Mouse (Mus musculus) MEL (cell line): ENCODE data around the gene Tollip. TPM values are rescaled to one million over a fixed set of nuclear protein-coding genes. Genes with fewer than 3 reads are reported as not detected.

Source experiments
- DNase-seq: peaks from one replicate; pipeline ENCODE4 v3.0.0; 2011; ENCODE audit warnings: low read depth, low spot score
- H3K27ac ChIP-seq: 2 replicates; pipeline ENCODE4 v1.5.1; 2012; ENCODE audit warnings: low read depth, mild to moderate bottlenecking, control low read depth, low read length, moderate library complexity; ENCODE audit not compliant: control insufficient read depth
- H3K27me3 ChIP-seq, 2 experiments: fragments of 150-350 bp in 1 of 2; sonication (generic) in 1 of 2; 2 replicates each; pipeline ENCODE4 v1.6.1; 2012; ENCODE audit warnings: low read length in 2 of 2, mild to moderate bottlenecking in 2 of 2, improper control_type of control experiment in 1 of 2, moderate library complexity in 1 of 2; ENCODE audit not compliant: insufficient read depth in 2 of 2, control insufficient read depth in 1 of 2
- H3K36me3 ChIP-seq, 2 experiments: 2 replicates each; pipeline ENCODE4 v1.6.1; 2012 to 2014; ENCODE audit warnings: low read length in 2 of 2, improper control_type of control experiment in 1 of 2, inconsistent platforms in 1 of 2, mild to moderate bottlenecking in 1 of 2; ENCODE audit not compliant: insufficient read depth in 2 of 2, control insufficient read depth in 1 of 2
- H3K4me1 ChIP-seq, 2 experiments: fragments of 150-350 bp in 1 of 2; sonication (generic) in 1 of 2; 2 replicates each; pipeline ENCODE4 v1.6.1; 2012; ENCODE audit warnings: low read length in 2 of 2, improper control_type of control experiment in 1 of 2, mild to moderate bottlenecking in 1 of 2; ENCODE audit not compliant: insufficient read depth in 2 of 2, control insufficient read depth in 1 of 2
- H3K4me3 ChIP-seq, 2 experiments: fragments of 150-350 bp in 1 of 2; sonication (generic) in 1 of 2; 2 replicates each; pipeline ENCODE4 v1.5.1; 2012; ENCODE audit warnings: low read depth in 2 of 2, low read length in 2 of 2, mild to moderate bottlenecking in 2 of 2, moderate library complexity in 2 of 2, control low read depth in 1 of 2, improper control_type of control experiment in 1 of 2; ENCODE audit not compliant: control insufficient read depth in 1 of 2, insufficient read depth in 1 of 2
- H3K79me2 ChIP-seq: 2 replicates; pipeline ENCODE4 v1.6.1; 2012; ENCODE audit warnings: mild to moderate bottlenecking, low read length, moderate library complexity; ENCODE audit not compliant: control insufficient read depth, poor library complexity, insufficient read depth
- H3K9ac ChIP-seq: 2 replicates; pipeline ENCODE4 v1.6.1; 2012; ENCODE audit warnings: low read depth, mild to moderate bottlenecking, control low read depth, low read length, moderate library complexity; ENCODE audit not compliant: control insufficient read depth, poor library complexity, severe bottlenecking
- H3K9me3 ChIP-seq: fragments of 150-350 bp; sonication (generic); replicated peaks from 2 replicates; pipeline ENCODE4 v1.6.1; 2012; ENCODE audit warnings: mild to moderate bottlenecking, low read length, improper control_type of control experiment, moderate library complexity; ENCODE audit not compliant: insufficient read depth
- E2F4 ChIP-seq: IDR thresholded peaks from 2 replicates; pipeline ENCODE4 v1.6.1; 2011; ENCODE audit warnings: low read depth, low read length, improper control_type of control experiment, borderline replicate concordance
- ELF1 ChIP-seq: IDR thresholded peaks from 2 replicates; pipeline ENCODE4 v1.6.1; 2014; ENCODE audit warnings: low read depth, mild to moderate bottlenecking, inconsistent platforms, low read length, improper control_type of control experiment, moderate library complexity
- EP300 ChIP-seq, 2 experiments: IDR thresholded peaks; 2 replicates each; pipeline ENCODE4 v1.6.1; 2011; ENCODE audit warnings: improper control_type of control experiment in 2 of 2, low read length in 2 of 2, low read depth in 1 of 2, mild to moderate bottlenecking in 1 of 2
- HCFC1 ChIP-seq: IDR thresholded peaks from 2 replicates; pipeline ENCODE4 v1.6.1; 2012; ENCODE audit warnings: low read depth, mild to moderate bottlenecking, inconsistent platforms, low read length, improper control_type of control experiment, moderate library complexity
- JUND ChIP-seq: IDR thresholded peaks from 2 replicates; pipeline ENCODE4 v1.6.1; 2011; ENCODE audit warnings: low read depth, mild to moderate bottlenecking, improper control_type of control experiment, low read length
- KAT2A ChIP-seq: conservative IDR thresholded peaks from 2 replicates; pipeline ENCODE4 v1.6.1; 2012; ENCODE audit warnings: low read depth, low read length, improper control_type of control experiment, inconsistent platforms
- MAX ChIP-seq: IDR thresholded peaks from 2 replicates; pipeline ENCODE4 v1.6.1; 2011; ENCODE audit warnings: low read length, improper control_type of control experiment
- MYB ChIP-seq: IDR thresholded peaks from 2 replicates; pipeline ENCODE4 v1.6.1; 2011; ENCODE audit warnings: mild to moderate bottlenecking, low read depth, low read length, improper control_type of control experiment
- MYC ChIP-seq: IDR thresholded peaks from 2 replicates; pipeline ENCODE4 v1.6.1; 2011; ENCODE audit warnings: low read depth, mild to moderate bottlenecking, low read length, improper control_type of control experiment, moderate library complexity
- NRF1 ChIP-seq: IDR thresholded peaks from 2 replicates; pipeline ENCODE4 v1.6.1; 2014; ENCODE audit warnings: low read depth, mild to moderate bottlenecking, inconsistent platforms, low read length, improper control_type of control experiment, moderate library complexity; ENCODE audit not compliant: poor library complexity, insufficient read depth, severe bottlenecking
- POLR2A ChIP-seq, 2 experiments: IDR thresholded peaks; 2 replicates each; pipeline ENCODE4 v1.6.1; 2011 to 2012; ENCODE audit warnings: low read length in 2 of 2, mild to moderate bottlenecking in 2 of 2, control low read depth in 1 of 2, improper control_type of control experiment in 1 of 2, low read depth in 1 of 2, moderate library complexity in 1 of 2; ENCODE audit not compliant: control insufficient read depth in 1 of 2, insufficient read depth in 1 of 2, poor library complexity in 1 of 2
- POLR2AphosphoS2 ChIP-seq: IDR thresholded peaks from 2 replicates; pipeline ENCODE4 v1.6.1; 2011; ENCODE audit warnings: low read length, improper control_type of control experiment
- POLR2AphosphoS5 ChIP-seq: IDR thresholded peaks from 2 replicates; pipeline ENCODE4 v1.6.1; 2012; ENCODE audit warnings: low read depth, borderline replicate concordance, mild to moderate bottlenecking, inconsistent platforms, low read length, moderate library complexity, mixed read lengths
- SIN3A ChIP-seq: IDR thresholded peaks from 2 replicates; pipeline ENCODE4 v1.6.1; 2012; ENCODE audit warnings: low read length, improper control_type of control experiment, inconsistent platforms
- TBP ChIP-seq: IDR thresholded peaks from 2 replicates; pipeline ENCODE4 v1.8.0; 2011; ENCODE audit warnings: low read depth, low read length, improper control_type of control experiment
- TCF12 ChIP-seq: IDR thresholded peaks from 2 replicates; pipeline ENCODE4 v1.6.1; 2014; ENCODE audit warnings: low read depth, mild to moderate bottlenecking, inconsistent platforms, low read length, improper control_type of control experiment, moderate library complexity
- ZKSCAN1 ChIP-seq: IDR thresholded peaks from 2 replicates; pipeline ENCODE4 v1.6.1; 2012; ENCODE audit warnings: low read depth, mild to moderate bottlenecking, inconsistent platforms, low read length, improper control_type of control experiment, moderate library complexity
- ZMIZ1 ChIP-seq: IDR thresholded peaks from 2 replicates; pipeline ENCODE4 v1.6.1; 2012; ENCODE audit warnings: low read depth, mild to moderate bottlenecking, inconsistent platforms, low read length, improper control_type of control experiment, moderate library complexity
- ZNF384 ChIP-seq: IDR thresholded peaks from 2 replicates; pipeline ENCODE4 v1.6.1; 2012; ENCODE audit warnings: low read depth, mild to moderate bottlenecking, inconsistent platforms, low read length, improper control_type of control experiment
- polyA plus RNA-seq, 2 experiments: library from polyadenylated mRNA; stranded (reverse) in 1 of 2; unstranded in 1 of 2; fragments of >175 nt in 1 of 2; fragments of >200 nt in 1 of 2; gene quantifications; 2 replicates each; pipeline versions ENCODE4 v1.2.1 to v1.2.4; 2012; ENCODE audit warnings: low replicate concordance in 2 of 2, low read depth in 1 of 2; ENCODE audit not compliant: insufficient read length in 2 of 2, insufficient read depth in 1 of 2, missing spikeins in 1 of 2
- total RNA-seq: library from RNA; depleted of rRNA; stranded (reverse); fragments of 300-350 nt; gene quantifications from 2 replicates; pipeline ENCODE4 v1.2.3, GENCODE M21; 2012

Gene Tollip
- total and polyA plus RNA-seq, 3 experiments: 35.6 to 63.8 (median 53.4) TPM

DNA sequence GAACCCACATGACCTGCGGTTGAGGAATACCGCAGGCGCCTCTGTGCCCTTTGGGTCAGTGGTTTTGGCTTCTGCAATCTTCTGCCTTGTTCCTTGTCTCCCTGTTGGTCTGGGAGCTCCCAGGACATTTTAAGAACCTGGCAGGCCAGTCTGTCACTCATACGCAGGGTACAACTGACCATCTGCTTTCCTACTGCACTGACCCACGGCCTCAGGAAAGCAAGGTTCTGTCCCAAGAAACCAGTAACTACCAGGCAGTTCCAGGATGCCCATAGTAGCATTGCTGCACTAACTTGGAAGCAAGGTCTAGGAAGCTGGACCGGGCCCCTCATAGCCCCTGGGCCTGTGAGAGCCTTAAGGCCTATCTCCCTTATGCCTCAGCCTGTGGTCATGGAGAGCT is 16.6 kb upstream of the Tollip start:
- no peaks in the 10 kb centered on the region for H3K4me1 ChIP-seq
- DNase-seq: no peak
- H3K36me3 ChIP-seq: no peaks in the 10 kb centered on the region
- no peak overlapping the region for H3K27ac ChIP-seq
- H3K79me2 ChIP-seq: no peaks in the 10 kb centered on the region
- H3K9ac ChIP-seq: no peak overlapping the region
- no peak overlapping the region for H3K4me3 ChIP-seq
- H3K9me3 ChIP-seq: no peaks in the 10 kb centered on the region
- no peak for TF ChIP-seq MAX
- no peak for TF ChIP-seq KAT2A
- TF ChIP-seq ZKSCAN1: no peak
- TF ChIP-seq JUND: no peak
- TF ChIP-seq HCFC1: no peak
- TF ChIP-seq EP300 (IDR thresholded peaks at IDR 0.05; ENCODE audit: low read depth in 1 of 2, low read length in 2 of 2): no peak
- no peak for TF ChIP-seq E2F4
- no peak for TF ChIP-seq SIN3A
- no peak for TF ChIP-seq TCF12
- TF ChIP-seq ZNF384: no peak
- TF ChIP-seq ELF1: no peak
- TF ChIP-seq POLR2A (IDR thresholded peaks at IDR 0.05; ENCODE audit: control insufficient read depth in 1 of 2, insufficient read depth in 1 of 2, low read depth in 1 of 2, low read length in 2 of 2, poor library complexity in 1 of 2): no peak
- no peak for TF ChIP-seq TBP
- TF ChIP-seq MYC: no peak
- no peak for TF ChIP-seq NRF1
- TF ChIP-seq POLR2AphosphoS5: no peak
- peaks cover 1 to 3% of the 10 kb centered on the region in 2 experiments; a peak in 2 of 4 replicates for H3K27me3 ChIP-seq

GRCm38 (mm10) chr7:141934128-141934898 is 16.0 kb upstream of the Tollip start:
- H3K9ac ChIP-seq: no peak overlapping the region
- TF ChIP-seq MYB: no peak
- TF ChIP-seq POLR2AphosphoS2: no peak
- no peak for TF ChIP-seq ZMIZ1
- no peaks in the 10 kb centered on the region for H3K36me3 ChIP-seq
- no peaks in the 10 kb centered on the region for H3K9me3 ChIP-seq
- no peak for DNase-seq
- no peak overlapping the region for H3K4me3 ChIP-seq
- peaks cover 1 to 3% of the 10 kb centered on the region in 2 experiments; a peak in 3 of 4 replicates for H3K27me3 ChIP-seq
- no peak overlapping the region for H3K27ac ChIP-seq
- no peaks in the 10 kb centered on the region for H3K79me2 ChIP-seq
- H3K4me1 ChIP-seq: no peaks in the 10 kb centered on the region
